Mouse (Mus musculus) forebrain, embryonic 16.5 days (tissue): ENCODE data around the gene Spata7. TPM values are rescaled to one million over a fixed set of nuclear protein-coding genes. Genes with fewer than 3 reads are reported as not detected.
A peak's percentile ranks its signal among the peaks of the same experiment; 100 is the strongest.

ENCODE experiments used
- ATAC-seq: fragments of 200-750 bp; cut with Nextera tagmentation; 2 replicates; pipeline ENCODE4 v1.8.0; 2017; ENCODE audit warnings: mild to moderate bottlenecking, moderate library complexity
- H3K27ac ChIP-seq: fragments of 300-500 bp; sonication (generic); 2 replicates; pipeline ENCODE4 v1.5.1; 2014; ENCODE audit warnings: low read length, control low read depth
- H3K27me3 ChIP-seq: fragments of 300-500 bp; sonication (generic); replicated peaks from 2 replicates; pipeline ENCODE4 v1.6.1; 2014; ENCODE audit warnings: low read length; ENCODE audit not compliant: control insufficient read depth, insufficient read depth
- H3K36me3 ChIP-seq: fragments of 300-500 bp; sonication (generic); 2 replicates; pipeline ENCODE4 v1.6.1; 2014; ENCODE audit not compliant: control insufficient read depth, insufficient read depth
- H3K4me1 ChIP-seq: fragments of 300-500 bp; sonication (generic); replicated peaks from 2 replicates; pipeline ENCODE4 v1.6.1; 2014; ENCODE audit warnings: low read length; ENCODE audit not compliant: control insufficient read depth, insufficient read depth
- H3K4me2 ChIP-seq: fragments of 300-500 bp; sonication (generic); 2 replicates; pipeline ENCODE4 v1.6.1; 2014; ENCODE audit warnings: mild to moderate bottlenecking, low read length, control low read depth
- H3K4me3 ChIP-seq: fragments of 300-500 bp; sonication (generic); replicated peaks from 2 replicates; pipeline ENCODE4 v1.5.1; 2014; ENCODE audit warnings: mild to moderate bottlenecking, low read length, control low read depth
- H3K9ac ChIP-seq: fragments of 300-500 bp; sonication (generic); replicated peaks from 2 replicates; pipeline ENCODE4 v1.6.1; 2014; ENCODE audit warnings: low read depth, low read length, control low read depth
- H3K9me3 ChIP-seq: fragments of 300-500 bp; sonication (generic); 2 replicates; pipeline ENCODE4 v1.6.1; 2016; ENCODE audit warnings: low read length; ENCODE audit not compliant: control insufficient read depth
- WGBS: fragments of 180-500 bp; shearing (Covaris S2); extraction: QIAGEN DNeasy Blood & Tissue Kit; methylation state at CpG from one replicate; pipeline ENCODE4 v1.1.7; 2014; 5-methylcytosine and 5-hydroxymethylcytosine counted together
- polyA plus RNA-seq: library from polyadenylated mRNA; unstranded; fragments of >200 nt; fragmentation: Nextera tagmentation; extraction: Ambion mirVana; gene quantifications from 2 replicates; pipeline ENCODE4 v1.2.1, GENCODE M21; 2015

The Spata7 gene
- polyA plus RNA-seq, 1 experiment from 2014 or later = 32.1 TPM

DNA sequence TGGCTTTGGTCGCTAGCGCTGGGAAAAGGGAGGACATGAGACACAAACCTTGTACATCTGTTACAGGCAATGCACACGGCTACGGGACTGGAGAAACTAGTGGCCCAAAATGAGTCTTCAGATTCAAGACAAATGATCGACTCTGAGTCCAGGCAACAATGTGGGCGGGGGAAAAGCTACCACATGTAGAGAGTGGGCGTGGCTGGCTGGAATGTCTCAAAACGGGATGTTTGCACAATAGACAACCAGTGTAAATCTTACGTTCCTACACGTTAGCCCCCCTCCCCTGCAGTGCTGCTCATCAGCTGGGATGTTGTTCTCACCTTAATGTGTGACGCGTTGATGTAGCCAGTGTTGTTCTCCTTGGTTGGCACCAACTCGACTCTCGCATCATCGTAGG, 54.2 kb downstream of the Spata7 start:
- Histone ChIP-seq H3K27ac (no peak overlapping the region), H3K27me3 (no peaks in the 10 kb centered on the region), H3K4me1 (no peaks in the 10 kb centered on the region), H3K4me3 (no peak overlapping the region), H3K9ac (no peak overlapping the region), H3K36me3 (no peaks in the 10 kb centered on the region), H3K9me3 (no peaks in the 10 kb centered on the region), H3K4me2 (no peak overlapping the region)
- WGBS = 78% methylated on average over 15 of the region's 15 CpGs
- ATAC-seq = no peak

DNA sequence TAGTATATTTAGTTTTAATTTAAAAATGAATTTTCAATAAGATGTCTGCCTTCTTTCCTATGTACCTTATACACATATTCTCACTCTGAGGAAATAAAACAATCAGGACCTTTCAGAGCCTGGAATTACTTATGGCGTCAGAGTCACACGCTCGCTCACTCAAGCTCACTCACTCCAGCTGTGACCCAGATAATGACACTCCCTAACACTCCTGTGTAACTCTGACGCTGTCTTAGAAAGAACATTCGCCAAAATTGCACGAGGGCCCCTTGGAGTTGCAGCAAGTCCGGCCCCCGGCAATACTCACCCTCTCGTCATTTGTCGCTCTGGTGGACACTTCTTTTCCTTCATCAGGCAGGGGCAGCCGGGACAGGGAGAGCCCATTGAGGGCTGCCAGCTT, 55.2 kb downstream of the Spata7 start:
- Histone ChIP-seq H3K9me3 (no peaks in the 10 kb centered on the region), H3K27me3 (no peaks in the 10 kb centered on the region), H3K36me3 (no peaks in the 10 kb centered on the region), H3K4me3 (no peak overlapping the region), H3K4me1 (no peaks in the 10 kb centered on the region), H3K4me2 (no peak overlapping the region), H3K27ac (no peak overlapping the region), H3K9ac (no peak overlapping the region)
- 79% methylated on average over 11 of the region's 11 CpGs for WGBS
- ATAC-seq = no peak

DNA sequence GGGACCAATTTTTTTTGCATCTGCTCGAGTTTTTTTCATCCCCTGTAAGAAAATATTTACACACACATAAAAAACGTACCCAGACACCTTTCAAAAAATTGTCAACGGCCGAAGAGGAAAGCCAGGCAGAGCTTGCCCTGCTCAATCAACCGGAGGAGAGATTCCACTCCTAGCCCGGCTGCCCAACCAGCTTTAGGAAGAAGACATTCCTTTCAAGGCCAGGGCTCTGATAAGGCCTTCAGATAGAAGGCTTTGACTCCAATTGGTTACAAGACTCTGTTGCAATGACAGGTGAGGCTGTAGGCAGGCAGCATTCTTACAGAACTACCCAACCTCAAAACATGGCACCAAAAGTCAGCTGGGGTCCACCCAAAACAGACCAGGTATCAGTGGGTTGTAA, 55.6 kb downstream of the Spata7 start:
- Histone ChIP-seq H3K27ac (no peak overlapping the region), H3K4me3 (no peak overlapping the region), H3K4me2 (no peak overlapping the region), H3K9ac (no peak overlapping the region), H3K27me3 (no peaks in the 10 kb centered on the region), H3K4me1 (no peaks in the 10 kb centered on the region), H3K36me3 (no peaks in the 10 kb centered on the region), H3K9me3 (no peaks in the 10 kb centered on the region)
- 82% methylated on average over 6 of the region's 6 CpGs for WGBS
- no peak for ATAC-seq

DNA sequence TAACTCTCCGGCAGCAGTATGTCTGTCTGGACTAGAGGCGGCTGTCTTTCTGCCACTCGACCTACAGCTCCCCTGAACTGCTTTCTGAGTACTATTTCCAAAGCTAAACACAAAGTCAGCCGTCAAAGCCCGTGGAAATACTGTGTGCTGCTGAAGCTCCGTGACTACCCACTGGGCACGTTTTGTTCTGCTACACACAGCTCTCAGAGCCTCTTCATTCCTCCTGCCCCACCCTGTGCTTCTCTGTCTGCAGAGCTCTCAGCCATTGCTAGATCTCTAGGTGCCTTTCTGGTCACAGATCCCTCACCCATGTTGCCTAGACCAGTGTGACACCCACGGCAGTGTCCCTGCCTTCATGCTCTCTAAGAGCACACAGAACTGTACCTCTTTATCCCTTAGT, 62.3 kb downstream of the Spata7 start:
- no peaks in the 10 kb centered on the region for H3K27me3 ChIP-seq
- H3K36me3 ChIP-seq = no peaks in the 10 kb centered on the region
- no peak for ATAC-seq
- no peak overlapping the region for H3K9ac ChIP-seq
- no peaks in the 10 kb centered on the region for H3K9me3 ChIP-seq
- H3K4me2 ChIP-seq = no peak overlapping the region
- no peak overlapping the region for H3K4me3 ChIP-seq
- 84% methylated on average over 8 of the region's 8 CpGs for WGBS
- H3K27ac ChIP-seq = no peak overlapping the region
- H3K4me1 ChIP-seq = no peaks in the 10 kb centered on the region

DNA sequence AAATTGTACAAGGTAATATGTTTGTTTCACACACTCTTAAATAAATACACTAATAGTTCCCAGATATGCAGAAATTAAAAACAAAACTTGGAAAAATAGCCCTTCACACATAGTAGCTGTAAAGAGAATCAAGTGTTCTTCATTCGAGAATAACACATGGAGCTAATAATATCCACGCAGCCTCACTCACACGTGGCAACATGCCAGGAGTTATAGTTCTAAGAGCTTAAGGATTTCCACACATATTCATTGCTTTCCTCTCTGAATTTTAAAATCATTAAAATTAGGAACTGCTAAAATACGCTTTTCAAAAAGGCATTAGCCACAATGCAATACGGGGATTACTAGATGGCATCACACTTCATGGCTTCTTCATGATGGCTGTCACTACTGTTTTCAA, 69.2 kb downstream of the Spata7 start:
- no peak overlapping the region for H3K4me2 ChIP-seq
- WGBS = 66% methylated on average over 5 of the region's 5 CpGs
- no peak overlapping the region for H3K9ac ChIP-seq
- no peaks in the 10 kb centered on the region for H3K9me3 ChIP-seq
- no peak overlapping the region for H3K4me3 ChIP-seq
- no peaks in the 10 kb centered on the region for H3K4me1 ChIP-seq
- H3K36me3 ChIP-seq = no peaks in the 10 kb centered on the region
- no peak; the same call in 1 of the 2 replicates for ATAC-seq
- H3K27ac ChIP-seq = no peak overlapping the region
- no peaks in the 10 kb centered on the region for H3K27me3 ChIP-seq

DNA sequence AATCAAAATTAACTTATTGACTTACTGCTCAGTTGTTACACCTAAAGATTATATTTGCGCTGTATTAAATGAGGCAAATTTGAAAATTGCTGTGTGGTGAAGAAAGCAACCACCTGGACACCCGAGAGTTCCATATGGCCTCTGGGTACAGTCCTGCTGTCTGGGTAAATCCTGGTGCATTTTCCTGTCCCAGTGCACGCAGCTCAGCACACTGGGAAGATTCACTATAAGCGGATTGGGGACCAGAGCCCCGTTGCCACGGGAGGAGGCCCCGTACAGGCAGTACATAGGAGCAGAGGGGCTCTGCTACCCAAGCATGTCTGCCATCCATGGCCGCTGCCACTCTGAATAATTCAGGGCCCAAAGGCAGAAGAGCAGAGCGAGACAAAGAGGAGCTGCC, 73.6 kb downstream of the Spata7 start:
- H3K4me1 ChIP-seq = no peaks in the 10 kb centered on the region
- peak; percentile 65; the same call in 1 of the 2 replicates for ATAC-seq
- no peak overlapping the region for H3K4me3 ChIP-seq
- H3K36me3 ChIP-seq = no peaks in the 10 kb centered on the region
- H3K9me3 ChIP-seq = no peaks in the 10 kb centered on the region
- no peaks in the 10 kb centered on the region for H3K27me3 ChIP-seq
- whole genome bisulfite sequencing = 68% methylated on average over 9 of the region's 9 CpGs
- no peak overlapping the region for H3K9ac ChIP-seq
- H3K27ac ChIP-seq = peak overlapping the region; percentile 65
- no peak overlapping the region for H3K4me2 ChIP-seq

DNA sequence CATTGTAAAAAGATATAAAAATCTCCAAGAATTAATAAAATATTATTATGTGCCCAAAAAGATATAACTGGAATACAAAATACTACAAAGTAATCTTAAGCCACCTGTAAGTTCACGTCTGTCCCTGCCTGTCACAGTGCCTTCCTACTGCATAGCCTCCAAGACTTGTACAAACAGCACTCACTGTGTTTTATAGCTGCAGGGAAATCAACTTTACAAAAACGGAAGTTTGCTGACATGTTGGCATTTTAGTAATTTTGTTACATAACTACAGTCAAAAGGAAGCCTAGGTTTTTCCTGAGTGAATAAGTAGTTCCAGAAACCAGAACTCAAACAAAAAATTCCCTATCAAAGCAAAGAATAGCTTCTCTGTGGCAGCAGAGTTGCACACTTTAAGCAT, 75.6 kb downstream of the Spata7 start:
- Histone ChIP-seq H3K9ac (no peak overlapping the region), H3K4me2 (no peak overlapping the region)
- WGBS = 80% methylated on average over 2 of the region's 2 CpGs

DNA sequence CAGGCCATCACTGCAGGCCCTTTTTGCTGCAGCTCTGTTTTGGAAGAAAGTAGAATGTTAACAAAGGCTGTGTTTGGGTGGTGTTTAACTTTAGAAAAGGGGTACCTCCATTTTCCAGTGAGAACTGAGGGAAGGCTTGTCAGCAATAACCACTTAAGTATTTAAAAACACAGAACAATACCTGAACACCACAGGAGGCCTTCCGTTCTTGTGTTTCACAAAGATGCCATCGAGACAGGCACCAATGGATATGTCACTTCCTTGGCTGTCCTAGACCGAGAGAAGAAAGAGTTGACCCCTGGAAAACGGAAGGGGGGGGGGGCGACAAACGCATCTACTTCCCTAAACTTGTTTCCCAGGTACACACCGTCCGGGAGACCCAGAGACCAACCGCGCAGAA, 76.0 kb downstream of the Spata7 start:
- H3K27ac ChIP-seq = no peak overlapping the region
- WGBS = 71% methylated on average over 10 of the region's 10 CpGs

More for the DNA sequence above, 75.6 kb downstream of the Spata7 start:
- Histone ChIP-seq H3K36me3 (no peaks in the 10 kb centered on the region), H3K4me3 (no peak overlapping the region), H3K27ac (no peak overlapping the region), H3K9me3 (no peaks in the 10 kb centered on the region), H3K27me3 (no peaks in the 10 kb centered on the region), H3K4me1 (no peaks in the 10 kb centered on the region)
- no peak for ATAC-seq

DNA sequence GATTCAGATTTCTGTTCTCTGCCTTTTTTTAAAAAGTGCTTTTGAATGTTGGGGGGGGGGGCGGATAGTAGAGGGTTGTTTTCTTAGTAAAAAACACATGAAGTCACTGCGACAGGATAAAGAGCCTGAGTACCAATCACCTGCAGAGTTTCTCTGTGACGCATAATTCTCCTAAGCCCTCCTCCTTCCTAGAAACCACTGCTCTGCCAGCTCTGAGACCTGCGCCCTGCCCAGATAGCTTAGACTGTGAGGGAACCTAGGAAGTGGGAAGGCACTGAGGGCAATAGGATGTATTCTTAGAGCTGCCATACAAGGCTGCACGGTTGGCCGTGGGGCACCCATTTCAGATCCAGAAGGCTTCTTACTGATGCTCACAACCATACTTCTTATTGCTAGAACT, 84.9 kb downstream of the Spata7 start:
- Histone ChIP-seq H3K9me3 (no peaks in the 10 kb centered on the region), H3K27me3 (no peaks in the 10 kb centered on the region), H3K36me3 (no peaks in the 10 kb centered on the region), H3K4me3 (no peak overlapping the region), H3K4me2 (no peak overlapping the region), H3K27ac (no peak overlapping the region), H3K9ac (no peak overlapping the region), H3K4me1 (no peaks in the 10 kb centered on the region)
- 70% methylated on average over 6 of the region's 6 CpGs for WGBS
- ATAC-seq = no peak

More for the DNA sequence above, 76.0 kb downstream of the Spata7 start:
- Histone ChIP-seq H3K36me3 (no peaks in the 10 kb centered on the region), H3K9me3 (no peaks in the 10 kb centered on the region), H3K4me2 (no peak overlapping the region), H3K4me3 (no peak overlapping the region), H3K4me1 (no peaks in the 10 kb centered on the region), H3K27me3 (no peaks in the 10 kb centered on the region), H3K9ac (no peak overlapping the region)
- ATAC-seq = no peak

DNA sequence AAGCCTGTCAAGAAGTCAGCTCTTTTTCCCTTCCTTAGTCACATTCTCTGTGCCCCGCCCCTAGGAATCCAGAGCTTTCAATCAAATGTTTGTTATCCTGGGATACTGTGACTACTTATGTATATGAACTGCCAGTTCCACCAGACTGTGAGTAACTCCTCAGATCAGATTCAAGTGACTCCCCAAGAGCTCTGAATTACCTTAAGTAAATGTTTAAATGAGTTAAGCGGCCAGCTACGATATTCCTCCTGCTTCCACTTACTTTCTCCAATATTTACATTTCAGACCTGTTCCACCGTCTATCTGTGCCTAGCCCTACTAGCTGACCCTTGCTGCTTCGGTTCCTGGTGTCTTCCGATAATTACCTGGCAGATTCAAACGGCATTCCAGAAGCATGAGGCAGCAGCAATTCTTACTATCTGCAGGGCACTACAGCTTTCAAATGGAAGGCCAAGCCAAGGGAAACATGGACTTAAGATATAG, 85.7 kb downstream of the Spata7 start:
- Histone ChIP-seq H3K27me3 (no peaks in the 10 kb centered on the region), H3K4me2 (no peak overlapping the region), H3K36me3 (no peaks in the 10 kb centered on the region), H3K27ac (no peak overlapping the region), H3K9me3 (no peaks in the 10 kb centered on the region), H3K9ac (no peak overlapping the region), H3K4me1 (no peaks in the 10 kb centered on the region), H3K4me3 (no peak overlapping the region)
- WGBS = 65% methylated on average over 7 of the region's 7 CpGs
- no peak for ATAC-seq
